Mouse (Mus musculus): Measurements from ENCODE around the gene Utp14a.

Gene Utp14a

GRCm38 (mm10) chrX:48311727-48312126 is 55.1 kb downstream of the Utp14a start:
- in situ Hi-C loops (cut with MboI, MseI), result no loop called here

GRCm38 (mm10) chrX:48314530-48315079 is 57.9 kb downstream of the Utp14a start:
- in situ Hi-C loops (cut with MboI, MseI), result no loop called here

- in situ Hi-C loops (cut with MboI, MseI), result no loop called here
These were observed 60.8 kb downstream of the Utp14a start for GRCm38 (mm10) chrX:48317444-48317843.

- in situ Hi-C loops (cut with MboI, MseI), result no loop called here
These were observed 61.5 kb downstream of the Utp14a start for GRCm38 (mm10) chrX:48318194-48318593.

All from regulatory T cell (primary cell).